Mouse (Mus musculus) hindbrain, postnatal 0 days (tissue): ENCODE data around the gene Glod4. TPM values are rescaled to one million over a fixed set of nuclear protein-coding genes. Genes with fewer than 3 reads are reported as not detected.
"Not testable (repeated sequence)": the region's sequence is repeated elsewhere in the genome, so short reads cannot be mapped to it uniquely, and the experiment has no call there.

Experiments
- ATAC-seq: fragments of 200-750 bp; cut with Nextera tagmentation; 2 replicates; pipeline ENCODE4 v1.8.0; 2017; ENCODE audit warnings: mild to moderate bottlenecking, moderate TSS enrichment, moderate library complexity
- DNase-seq: peaks from one replicate; pipeline ENCODE4 v3.0.0-alpha.2; 2015; ENCODE audit warnings: low spot score
- H3K27ac ChIP-seq: fragments of 300-500 bp; sonication (generic); 2 replicates; pipeline ENCODE4 v1.5.1; 2014; ENCODE audit warnings: mild to moderate bottlenecking
- H3K27me3 ChIP-seq: fragments of 300-500 bp; sonication (generic); 2 replicates; pipeline ENCODE4 v1.6.1; 2014; ENCODE audit warnings: low read length, mixed read lengths; ENCODE audit not compliant: insufficient read depth
- H3K36me3 ChIP-seq: fragments of 300-500 bp; sonication (generic); 2 replicates; pipeline ENCODE4 v1.6.1; 2014; ENCODE audit warnings: low read length, mixed read lengths; ENCODE audit not compliant: insufficient read depth
- H3K4me1 ChIP-seq: fragments of 300-500 bp; sonication (generic); 2 replicates; pipeline ENCODE4 v1.6.1; 2014; ENCODE audit warnings: antibody characterized with exemption, low read length, mixed read lengths; ENCODE audit not compliant: insufficient read depth
- H3K4me2 ChIP-seq: fragments of 300-500 bp; sonication (generic); 2 replicates; pipeline ENCODE4 v1.6.1; 2014; ENCODE audit warnings: low read depth, mild to moderate bottlenecking, low read length, moderate library complexity, mixed read lengths
- H3K4me3 ChIP-seq: fragments of 300-500 bp; sonication (generic); 2 replicates; pipeline ENCODE4 v1.5.1; 2014; ENCODE audit warnings: low read length
- H3K9ac ChIP-seq: fragments of 300-500 bp; sonication (generic); replicated peaks from 2 replicates; pipeline ENCODE4 v1.6.1; 2014; ENCODE audit warnings: mild to moderate bottlenecking, low read length, moderate library complexity, mixed read lengths
- H3K9me3 ChIP-seq: fragments of 300-500 bp; sonication (generic); 2 replicates; pipeline ENCODE4 v1.6.1; 2016; ENCODE audit warnings: low read length, mixed read lengths
- CTCF ChIP-seq: IDR thresholded peaks from 2 replicates; pipeline ENCODE4 v1.5.1; 2016; ENCODE audit warnings: antibody characterized with exemption, control low read depth, low read depth
- WGBS: fragments of 180-500 bp; shearing (Covaris S2); extraction: QIAGEN DNeasy Blood & Tissue Kit; methylation state at CpG from one replicate; pipeline ENCODE4 v1.1.7; 2014; 5-methylcytosine and 5-hydroxymethylcytosine counted together
- polyA plus RNA-seq: library from polyadenylated mRNA; unstranded; fragments of >200 nt; fragmentation: Nextera tagmentation; extraction: Ambion mirVana; gene quantifications from 2 replicates; pipeline ENCODE4 v1.2.1, GENCODE M21; 2015
- total RNA-seq: library from RNA; depleted of rRNA; stranded (reverse); fragments of >200 nt; gene quantifications from 2 replicates; pipeline ENCODE4 v1.2.3, GENCODE M21; 2014

The Glod4 gene
- total and polyA plus RNA-seq, 2 experiments from 2014 or later = 34.2 to 118 TPM

DNA sequence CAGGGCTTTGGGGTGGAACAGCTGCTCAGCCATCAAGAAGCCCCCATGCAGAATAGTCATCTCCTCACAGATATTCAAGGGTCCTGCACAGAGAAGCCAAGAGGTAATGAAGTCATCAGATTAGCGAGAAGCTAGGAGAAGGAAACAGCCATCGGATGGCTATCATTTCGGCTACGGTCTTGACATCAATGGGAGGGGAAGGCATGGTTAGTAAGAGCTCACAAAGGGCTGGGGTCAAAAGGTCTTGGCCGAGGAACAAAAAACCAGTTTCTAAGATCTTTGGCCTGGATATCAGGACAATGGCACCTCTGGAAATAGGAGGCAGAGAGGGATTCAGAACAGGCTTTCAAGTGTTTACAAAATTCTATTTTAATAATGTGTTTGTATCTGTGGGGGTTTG, 29.7 kb downstream of the Glod4 start:
- DNase-seq (no peak), ATAC-seq (no peak)
- Histone ChIP-seq H3K4me1 (0 out of 2 replicates have a peak, but pooled peaks cover 3% of the 10 kb centered on the region), H3K9ac (no peak overlapping the region), H3K36me3 (peaks cover 21% of the 10 kb centered on the region), H3K27me3 (no peaks in the 10 kb centered on the region), H3K4me3 (no peak overlapping the region), H3K4me2 (no peak overlapping the region), H3K27ac (no peak overlapping the region), H3K9me3 (no peaks in the 10 kb centered on the region)
- 11% methylated on average over 5 of the region's 5 CpGs for WGBS
- TF ChIP-seq CTCF = no peak

GRCm38 (mm10) chr11:76211595-76211994, 31.9 kb downstream of the Glod4 start:
- not testable (repeated sequence) for DNase-seq, H3K27ac ChIP-seq, H3K4me3 ChIP-seq, H3K9ac ChIP-seq, H3K4me1 ChIP-seq, ATAC-seq, H3K4me2 ChIP-seq, H3K27me3 ChIP-seq, H3K9me3 ChIP-seq
- H3K36me3 ChIP-seq = peaks cover 31% of the 10 kb centered on the region
- WGBS = 95% methylated on average over 4 of the region's 6 CpGs

- H3K36me3 ChIP-seq = peaks cover 35% of the 10 kb centered on the region
- H3K9me3 ChIP-seq = no peaks in the 10 kb centered on the region
- no peak overlapping the region for H3K4me3 ChIP-seq
- no peaks in the 10 kb centered on the region for H3K4me1 ChIP-seq
- TF ChIP-seq CTCF = no peak
- H3K4me2 ChIP-seq = no peak overlapping the region
- H3K27me3 ChIP-seq = no peaks in the 10 kb centered on the region
- no peak overlapping the region for H3K9ac ChIP-seq
- DNase-seq (no peak), ATAC-seq (no peak)
- WGBS = 84% methylated on average over 13 of the region's 13 CpGs
- H3K27ac ChIP-seq = no peak overlapping the region
These were observed 33.1 kb downstream of the Glod4 start for GRCm38 (mm10) chr11:76210228-76210985.

DNA sequence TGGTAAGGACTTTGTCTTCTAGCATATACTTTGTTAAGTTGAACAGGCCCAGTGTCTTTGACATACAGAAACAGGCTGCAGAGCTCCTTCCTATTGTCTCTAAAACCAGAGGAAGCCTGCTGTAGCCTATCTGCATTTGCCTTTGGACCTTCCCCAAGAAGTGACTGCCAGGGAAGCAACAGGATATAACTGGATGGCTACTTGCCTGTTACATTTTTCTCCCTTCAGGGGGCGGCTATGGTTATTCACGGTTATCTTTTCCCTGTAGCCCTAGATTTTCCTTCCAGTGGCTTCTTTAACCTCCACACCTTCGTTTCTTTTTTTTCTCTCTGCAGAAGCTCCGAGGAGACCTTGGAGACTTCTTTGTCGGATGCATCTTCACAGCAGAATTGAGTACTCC, 36.7 kb downstream of the Glod4 start:
- DNase-seq (no peak), ATAC-seq (no peak)
- WGBS = 79% methylated on average over 5 of the region's 5 CpGs
- Histone ChIP-seq H3K9me3 (no peaks in the 10 kb centered on the region), H3K27me3 (no peaks in the 10 kb centered on the region), H3K36me3 (peaks cover 26% of the 10 kb centered on the region), H3K4me2 (no peak overlapping the region), H3K4me3 (no peak overlapping the region), H3K4me1 (0 out of 2 replicates have a peak, but pooled peaks cover 5% of the 10 kb centered on the region), H3K9ac (no peak overlapping the region), H3K27ac (no peak overlapping the region)
- TF ChIP-seq CTCF = no peak

- no peak; the same call in 1 of the 2 replicates for TF ChIP-seq CTCF
- peak overlapping the region; percentile 69 for H3K4me3 ChIP-seq
These were observed 41.5 kb downstream of the Glod4 start for GRCm38 (mm10) chr11:76201761-76202674.

GRCm38 (mm10) chr11:76196977-76197469, 46.5 kb downstream of the Glod4 start:
- H3K4me1 ChIP-seq = peaks cover 3% of the 10 kb centered on the region; the same call in 1 of the 2 replicates
- H3K27ac ChIP-seq = 0 out of 2 replicates have a peak overlapping the region, but pooled peaks have one; percentile 26
- H3K36me3 ChIP-seq = no peaks in the 10 kb centered on the region
- no peaks in the 10 kb centered on the region for H3K9me3 ChIP-seq
- DNase-seq (no peak), ATAC-seq (no peak)
- WGBS = 57% methylated on average over 8 of the region's 8 CpGs
- TF ChIP-seq CTCF = no peak
- H3K4me2 ChIP-seq = no peak overlapping the region
- 0 out of 2 replicates have a peak overlapping the region, but pooled peaks have one; percentile 9 for H3K9ac ChIP-seq
- no peak overlapping the region for H3K4me3 ChIP-seq
- no peaks in the 10 kb centered on the region for H3K27me3 ChIP-seq

More at GRCm38 (mm10) chr11:76201761-76202674, 41.5 kb downstream of the Glod4 start:
- Histone ChIP-seq H3K9me3 (no peaks in the 10 kb centered on the region), H3K4me2 (peak overlapping the region; percentile 84), H3K9ac (peak overlapping the region; percentile 85), H3K27me3 (no peaks in the 10 kb centered on the region), H3K36me3 (peaks cover 12% of the 10 kb centered on the region; the same call in 1 of the 2 replicates), H3K27ac (peak overlapping the region; percentile 76), H3K4me1 (peaks cover 8% of the 10 kb centered on the region; the same call in 1 of the 2 replicates)
- under 1% methylated on average over 81 of the region's 90 CpGs for WGBS
- ATAC-seq (peak; percentile 97), DNase-seq (peak; percentile 90)
